Mouse (Mus musculus) naive thymus-derived CD4-positive, alpha-beta T cell, adult 5 months (primary cell): ENCODE data around the gene Gm43951. TPM values are rescaled to one million over a fixed set of nuclear protein-coding genes. Genes with fewer than 3 reads are reported as not detected.

Experiments
- polyA plus RNA-seq: library from polyadenylated mRNA; unstranded; fragments of 100-300 nt; shearing (Covaris generic); gene quantifications from one replicate; pipeline ENCODE4 v1.2.1, GENCODE M21; 2017

Gm43951 gene
- polyA plus RNA-seq, result not detected

GRCm38 (mm10) chr11:72206341-72207203 lies at the start of gene Gm43951:
Gene Gm43951 (minus strand): TSS chr11:72206840.

GRCm38 (mm10) chr11:72215410-72215797 lies 8.8 kb upstream of the Gm43951 start, which contains the start of gene Med31:
Gene Med31 (minus strand): TSS chr11:72215592.

DNA sequence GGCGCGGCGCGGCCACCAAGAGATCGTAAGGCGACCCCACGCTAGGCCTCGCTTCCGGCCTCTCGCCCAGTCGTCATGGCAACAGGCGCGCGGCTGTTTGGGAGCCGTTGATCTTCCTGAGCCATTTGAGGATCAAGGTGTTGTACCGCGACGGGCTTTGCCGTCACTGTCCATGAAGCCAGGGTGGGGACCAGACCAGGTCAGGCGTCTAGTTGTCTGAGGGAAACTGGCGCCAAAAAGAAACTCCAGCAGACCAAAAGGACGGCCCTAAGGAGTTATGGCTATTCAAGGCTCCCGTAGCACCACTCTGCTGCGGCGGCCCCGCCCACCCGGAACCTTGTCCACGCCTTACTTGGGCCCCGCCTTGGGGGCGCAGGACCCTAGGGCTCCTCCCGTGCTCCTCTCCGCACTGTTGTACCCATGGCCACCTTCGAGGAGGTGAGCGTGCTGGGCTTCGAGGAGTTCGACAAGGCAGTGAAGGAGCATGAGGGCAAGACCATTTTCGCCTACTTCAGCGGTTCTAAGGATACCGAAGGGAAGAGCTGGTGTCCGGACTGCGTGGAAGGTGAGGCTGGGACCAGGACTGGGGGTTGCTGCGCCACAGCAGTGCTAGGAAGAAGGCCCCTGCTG lies 679 bp upstream of the Gm43951 start, which contains the start of the genes 4933427D14Rik and Txndc17:
4933427D14Rik (minus strand) TSS at position 256 of the 630 bp plus-strand sequence.
Txndc17 (plus strand) TSS at position 344 of the 630 bp plus-strand sequence.

Other genes starting within 250 kb of the Gm43951 start
- 0.15 TPM for gene Aipl1, start 169.3 kb downstream of the Gm43951 start, polyA plus RNA-seq
- gene Pimreg, start 164.8 kb downstream of the Gm43951 start, polyA plus RNA-seq, result not detected
- gene Pitpnm3, start 71.1 kb downstream of the Gm43951 start, polyA plus RNA-seq, result not detected
- gene 4933427D14Rik, start 619 bp upstream of the Gm43951 start, polyA plus RNA-seq, result 10.4 TPM
- 51.1 TPM for gene Txndc17, start 707 bp upstream of the Gm43951 start, polyA plus RNA-seq
- 17.9 TPM for gene Med31, start 8.8 kb upstream of the Gm43951 start, polyA plus RNA-seq
- gene Slc13a5, start 60.4 kb upstream of the Gm43951 start, polyA plus RNA-seq, result not detected
- 32.4 TPM for gene Xaf1, start 94.8 kb upstream of the Gm43951 start, polyA plus RNA-seq
- gene Fbxo39, start 107.6 kb upstream of the Gm43951 start, polyA plus RNA-seq, result not detected
- not detected for gene Tekt1, start 155.6 kb upstream of the Gm43951 start, polyA plus RNA-seq
- not detected for gene Smtnl2, start 204.9 kb upstream of the Gm43951 start, polyA plus RNA-seq
- gene Ggt6, start 228.7 kb upstream of the Gm43951 start, polyA plus RNA-seq, result not detected
- 121 TPM for gene Mybbp1a, start 234.5 kb upstream of the Gm43951 start, polyA plus RNA-seq